Mouse (Mus musculus): ENCODE measurements around the gene Nr2c2.
"Not testable (repeated sequence)": the region's sequence is repeated elsewhere in the genome, so short reads cannot be mapped to it uniquely, and the experiment has no call there.

Nr2c2 gene

GRCm38 (mm10) chr6:92091130-92091591 is at the start of gene Nr2c2:
TSS of gene Nr2c2 (plus strand) at chr6:92091390.
- DNase-seq = peak; percentile 90

DNA sequence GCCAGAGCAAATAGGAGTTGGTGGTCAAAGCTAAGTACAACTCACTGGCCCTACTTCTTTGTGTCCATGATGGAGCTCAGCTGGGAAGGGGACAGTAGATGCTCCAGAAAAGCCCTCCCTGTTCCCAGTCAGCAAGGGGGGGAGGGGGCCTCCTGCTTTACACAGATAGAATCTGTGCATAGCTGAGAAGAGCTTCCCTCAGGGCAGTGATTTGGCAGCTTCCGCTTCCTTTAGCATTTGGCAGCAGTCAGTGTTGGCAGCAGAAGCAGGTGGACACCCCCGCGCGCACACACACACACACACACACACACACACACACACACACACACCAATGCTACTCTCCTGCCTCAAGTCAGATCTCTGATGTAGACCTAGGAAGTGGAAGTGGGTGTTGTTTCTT is 49.1 kb upstream of the Nr2c2 start:
- DNase-seq = no peak

DNA sequence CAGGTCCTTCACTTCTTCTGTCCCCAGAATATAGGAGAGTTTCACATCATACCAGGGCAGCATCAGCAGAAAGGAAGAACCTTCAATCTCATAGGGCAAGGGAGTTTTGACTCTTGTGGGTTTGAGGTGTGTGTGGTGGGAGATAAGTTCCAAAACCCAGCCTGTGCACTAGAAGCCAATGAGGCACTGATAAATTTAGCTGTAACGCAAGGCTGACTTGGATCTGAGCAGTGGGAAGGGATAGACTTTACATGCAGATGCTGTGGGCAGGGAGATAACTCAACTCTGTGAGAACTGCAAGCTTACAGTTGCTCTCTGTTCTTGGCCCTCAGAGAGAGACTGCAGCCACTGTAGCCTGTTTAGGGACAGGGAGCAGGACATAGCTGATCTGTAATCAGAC is 48.3 kb upstream of the Nr2c2 start:
- DNase-seq = no peak

DNA sequence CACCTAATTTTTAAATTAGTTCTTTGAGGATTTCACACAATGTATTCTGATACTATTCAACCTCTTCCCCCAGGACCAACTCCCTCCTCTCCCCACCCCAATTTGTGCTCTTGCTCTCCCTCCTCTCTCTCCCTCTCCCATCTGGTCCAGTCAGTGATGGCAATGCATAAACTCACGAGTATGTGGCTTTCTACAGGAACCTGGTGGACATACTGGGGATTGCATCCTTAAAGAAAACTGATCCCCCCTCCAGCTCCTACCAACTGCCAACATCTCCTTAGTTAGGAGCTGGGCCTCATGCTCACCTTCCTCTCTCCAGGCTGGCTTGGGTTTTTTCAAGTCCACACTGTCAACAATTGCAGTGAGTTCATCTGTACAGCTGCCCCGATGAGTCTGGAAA is 33.4 kb upstream of the Nr2c2 start:
- no peak for DNase-seq

GRCm38 (mm10) chr6:92061725-92062124 is 29.5 kb upstream of the Nr2c2 start:
- no peak for DNase-seq

- no peak for DNase-seq
Observed at GRCm38 (mm10) chr6:92063452-92063851, 27.7 kb upstream of the Nr2c2 start.

GRCm38 (mm10) chr6:92064101-92064500 is 27.1 kb upstream of the Nr2c2 start:
- DNase-seq = no peak

GRCm38 (mm10) chr6:92065721-92066496 is 25.3 kb upstream of the Nr2c2 start:
- peak; percentile 40 for DNase-seq

GRCm38 (mm10) chr6:92067146-92067790 is 23.9 kb upstream of the Nr2c2 start:
- peak; percentile 61 for DNase-seq

GRCm38 (mm10) chr6:92071121-92071839 is 19.9 kb upstream of the Nr2c2 start:
- DNase-seq = no peak

DNA sequence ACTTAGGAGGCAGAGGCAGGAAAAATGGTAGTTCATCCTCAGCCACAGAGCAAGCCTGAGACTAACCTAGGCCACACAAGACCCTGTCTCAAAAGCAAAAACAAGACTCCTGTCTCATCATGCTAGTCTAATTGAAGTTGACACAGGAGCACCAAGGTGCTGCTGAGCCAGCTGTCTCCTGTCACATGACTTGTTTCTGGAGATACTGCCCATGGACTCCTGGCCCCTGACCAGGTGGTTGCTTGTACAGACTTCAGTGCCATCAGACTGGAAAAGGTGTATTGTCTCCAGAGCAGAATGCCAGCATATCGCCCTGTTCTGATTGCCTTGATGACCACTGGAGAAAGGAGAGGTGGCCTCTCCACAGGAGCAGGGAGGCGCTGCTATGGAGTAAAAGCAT is 10.5 kb upstream of the Nr2c2 start:
- no peak for DNase-seq

GRCm38 (mm10) chr6:92082756-92083155 is 8.4 kb upstream of the Nr2c2 start:
- no peak for DNase-seq

DNA sequence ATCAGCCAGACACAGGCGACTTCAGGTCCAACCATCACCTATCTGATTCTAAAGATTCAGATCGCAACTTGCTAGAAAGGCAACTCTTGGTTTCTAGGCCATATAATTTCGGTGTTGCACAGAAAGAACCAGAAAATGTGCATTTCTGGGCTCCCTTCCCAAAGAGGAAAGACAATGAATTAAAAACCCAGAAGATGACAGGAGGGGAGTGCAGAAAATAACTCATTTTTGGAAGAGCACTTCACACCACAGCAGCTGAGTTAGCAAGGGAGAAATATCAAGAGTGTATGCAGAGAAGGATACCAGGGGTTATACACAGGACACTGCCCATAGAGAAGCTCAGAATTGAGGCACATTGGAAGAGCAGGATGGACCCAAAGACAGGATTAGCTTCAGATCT is 6.3 kb upstream of the Nr2c2 start:
- DNase-seq = no peak

DNA sequence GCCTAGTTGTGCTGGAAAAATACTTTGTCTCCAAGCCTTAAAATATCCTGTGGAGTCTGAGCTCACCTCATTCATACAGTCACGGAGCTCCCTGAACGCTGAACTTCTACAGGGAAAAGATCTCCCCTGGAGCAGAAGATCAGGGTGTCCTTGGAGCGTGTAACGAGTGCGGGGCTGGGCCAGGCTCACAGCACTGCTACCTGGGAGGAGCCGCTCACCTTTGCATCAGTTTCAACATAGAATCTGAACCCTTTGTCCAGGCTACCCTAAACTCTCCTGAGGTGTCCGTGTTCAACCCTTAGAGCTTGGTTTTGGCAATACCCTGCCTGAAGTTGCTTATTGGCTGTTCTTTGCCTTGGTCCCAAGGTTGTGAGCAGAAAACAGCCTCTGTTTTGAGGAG is 2.0 kb upstream of the Nr2c2 start:
- DNase-seq = not testable (repeated sequence)

DNA sequence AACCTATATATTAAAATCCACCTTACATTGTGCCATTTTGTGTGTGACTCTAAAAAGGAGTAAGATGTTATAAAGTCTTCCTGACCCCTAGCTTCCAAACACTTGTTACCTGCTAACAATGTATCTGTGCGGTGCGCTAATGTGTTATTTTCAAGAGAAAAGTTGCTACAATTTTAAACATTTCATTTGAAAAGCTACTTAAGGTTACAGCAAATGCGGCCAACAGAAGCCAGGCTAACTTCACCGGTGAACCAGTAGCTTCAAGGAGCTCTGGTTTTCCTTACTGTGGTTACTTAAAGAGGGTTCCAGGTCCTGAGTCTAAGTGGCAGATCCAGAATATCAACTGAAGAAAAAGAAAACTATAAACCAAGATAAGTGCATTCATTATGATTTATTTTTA is 1.2 kb upstream of the Nr2c2 start:
- DNase-seq = no peak

DNA sequence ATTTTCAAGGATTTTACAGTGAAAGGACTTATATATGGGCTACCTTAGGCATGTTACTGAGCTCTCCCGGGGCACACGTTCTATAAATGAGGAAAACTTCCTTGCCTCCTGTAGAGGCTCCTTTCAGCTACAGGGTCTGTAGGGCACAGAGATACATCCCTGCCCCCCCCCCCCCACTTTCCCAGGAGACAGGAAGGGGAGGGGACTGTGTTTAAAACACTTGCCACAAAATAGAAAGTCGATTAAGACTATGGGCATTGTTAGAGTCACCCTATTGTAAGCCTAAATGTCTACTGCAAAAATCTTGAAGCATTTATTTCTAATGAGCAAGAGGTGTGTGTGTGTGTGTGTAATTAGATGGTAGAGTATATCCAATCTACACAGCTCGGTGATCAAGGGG is 693 bp upstream of the Nr2c2 start:
- no peak for DNase-seq

GRCm38 (mm10) chr6:92091767-92092489 is 738 bp downstream of the Nr2c2 start:
- DNase-seq = peak; percentile 100

DNA sequence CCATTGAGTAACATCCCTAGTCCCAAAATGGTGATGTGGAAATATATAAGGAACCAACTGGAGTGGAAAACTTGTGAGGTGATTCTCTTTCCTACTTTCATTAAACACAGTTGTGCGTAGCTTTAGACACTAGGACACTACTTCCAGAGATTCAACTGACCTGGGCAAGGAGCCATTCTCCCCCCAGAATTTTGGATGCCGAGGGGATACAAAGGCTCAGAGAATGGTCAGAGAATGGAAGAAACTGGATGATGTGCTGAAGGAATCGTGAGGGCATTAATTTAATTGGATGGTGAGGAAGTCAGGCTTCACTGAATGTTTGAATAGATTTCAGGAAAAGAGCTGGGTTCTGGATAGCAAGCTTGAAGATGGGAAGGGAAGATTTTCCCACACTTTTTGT is 1.5 kb downstream of the Nr2c2 start:
- DNase-seq = no peak

DNA sequence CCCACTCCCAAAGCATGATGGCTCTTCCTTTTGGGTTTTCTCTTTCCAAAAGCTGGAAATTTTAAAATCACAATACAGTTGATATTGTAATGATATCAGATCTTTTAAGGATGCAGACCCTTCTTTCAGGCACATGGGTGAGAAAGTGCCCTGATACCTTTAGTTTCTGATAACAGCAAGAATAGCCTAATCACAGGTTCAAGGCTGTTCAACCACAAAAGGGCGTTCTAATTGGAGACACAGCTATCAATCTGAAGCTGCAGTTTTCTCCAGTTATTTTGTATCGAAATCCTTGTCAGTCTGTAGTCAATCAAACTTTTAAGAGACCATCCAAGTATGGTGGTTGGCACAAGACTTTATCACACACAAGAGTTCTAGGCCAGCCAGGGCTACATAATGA is 2.7 kb downstream of the Nr2c2 start:
- no peak for DNase-seq

DNA sequence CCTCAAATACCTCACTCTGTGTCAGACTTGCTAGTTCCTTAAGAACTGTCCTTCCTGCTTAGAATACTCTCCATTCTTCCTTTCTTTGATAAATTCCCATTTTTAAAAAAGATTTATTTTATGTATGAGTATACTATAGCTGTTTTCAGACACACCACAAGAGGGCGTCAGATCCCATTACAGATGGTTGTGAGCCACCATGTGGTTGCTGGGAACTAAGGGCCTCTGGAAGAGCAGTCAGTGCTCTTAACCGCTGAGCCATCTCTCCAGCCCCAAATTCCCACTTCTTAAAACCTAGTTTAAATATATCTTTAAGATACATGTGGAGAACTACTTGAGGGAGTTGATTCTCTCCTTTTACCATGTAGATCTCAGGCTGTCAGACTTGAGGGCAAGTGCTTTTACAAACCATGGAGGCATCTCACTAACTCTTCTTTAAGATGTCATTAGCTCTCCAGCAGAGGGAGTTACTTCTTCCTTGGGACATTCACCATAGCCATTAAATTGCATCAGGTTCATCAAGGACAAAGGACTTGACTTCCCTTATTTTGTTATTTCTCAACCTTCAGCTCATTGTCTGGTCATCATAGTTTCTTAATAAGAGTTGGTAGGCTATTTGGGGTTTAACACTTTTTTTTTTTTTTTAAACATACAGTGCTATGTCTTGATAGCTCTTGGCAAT is 9.6 kb downstream of the Nr2c2 start:
- DNase-seq = no peak

- DNase-seq = no peak
Observed at GRCm38 (mm10) chr6:92124547-92124946, 33.4 kb downstream of the Nr2c2 start.

DNA sequence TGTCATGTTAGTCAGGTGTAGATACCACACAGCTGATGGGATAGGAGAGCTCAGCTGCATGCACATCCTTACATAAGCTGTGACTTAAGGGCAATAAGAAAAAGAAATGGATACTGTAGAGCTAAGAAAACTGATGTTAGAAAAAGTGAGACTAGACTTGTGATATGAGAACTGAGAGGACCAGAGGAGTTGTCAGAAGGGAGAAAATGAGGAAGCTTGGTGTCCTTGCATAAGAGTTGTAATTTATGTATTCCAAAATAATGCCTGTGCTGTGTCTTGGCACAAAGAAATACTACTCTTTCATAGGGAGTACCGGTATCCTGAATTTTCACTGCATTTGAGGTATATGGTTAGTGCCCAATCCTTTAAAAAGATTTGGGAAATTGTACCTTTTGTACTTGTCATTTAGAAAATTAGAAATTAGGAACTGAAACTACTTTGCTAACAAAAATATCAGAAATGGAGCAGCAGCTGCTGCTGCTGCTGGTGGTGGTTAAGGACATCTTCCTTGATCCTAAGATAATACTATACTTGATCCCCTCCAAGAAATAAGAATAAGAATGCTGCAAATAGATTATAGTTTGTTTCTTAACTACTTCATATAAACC is 35.8 kb downstream of the Nr2c2 start:
- no peak for DNase-seq

Data from thymus, postnatal 25 days (tissue).